Mouse (Mus musculus) adrenal gland, postnatal 4 days (tissue): ENCODE data around the gene Cnn3. TPM values are rescaled to one million over a fixed set of nuclear protein-coding genes. Genes with fewer than 3 reads are reported as not detected.

Experiments used
- DNase-seq, 2 experiments: peaks; one replicate each; pipeline ENCODE4 v3.0.0; 2021 to 2022; ENCODE audit warnings: low spot score in 2 of 2, mixed read lengths in 2 of 2
- total RNA-seq, 2 experiments: library from RNA; stranded (reverse); gene quantifications; 2 replicates each; pipeline ENCODE4 v1.2.3; 2021

Cnn3 gene
- total RNA-seq, 2 experiments from 2014 or later, result 191 to 207 TPM

DNA sequence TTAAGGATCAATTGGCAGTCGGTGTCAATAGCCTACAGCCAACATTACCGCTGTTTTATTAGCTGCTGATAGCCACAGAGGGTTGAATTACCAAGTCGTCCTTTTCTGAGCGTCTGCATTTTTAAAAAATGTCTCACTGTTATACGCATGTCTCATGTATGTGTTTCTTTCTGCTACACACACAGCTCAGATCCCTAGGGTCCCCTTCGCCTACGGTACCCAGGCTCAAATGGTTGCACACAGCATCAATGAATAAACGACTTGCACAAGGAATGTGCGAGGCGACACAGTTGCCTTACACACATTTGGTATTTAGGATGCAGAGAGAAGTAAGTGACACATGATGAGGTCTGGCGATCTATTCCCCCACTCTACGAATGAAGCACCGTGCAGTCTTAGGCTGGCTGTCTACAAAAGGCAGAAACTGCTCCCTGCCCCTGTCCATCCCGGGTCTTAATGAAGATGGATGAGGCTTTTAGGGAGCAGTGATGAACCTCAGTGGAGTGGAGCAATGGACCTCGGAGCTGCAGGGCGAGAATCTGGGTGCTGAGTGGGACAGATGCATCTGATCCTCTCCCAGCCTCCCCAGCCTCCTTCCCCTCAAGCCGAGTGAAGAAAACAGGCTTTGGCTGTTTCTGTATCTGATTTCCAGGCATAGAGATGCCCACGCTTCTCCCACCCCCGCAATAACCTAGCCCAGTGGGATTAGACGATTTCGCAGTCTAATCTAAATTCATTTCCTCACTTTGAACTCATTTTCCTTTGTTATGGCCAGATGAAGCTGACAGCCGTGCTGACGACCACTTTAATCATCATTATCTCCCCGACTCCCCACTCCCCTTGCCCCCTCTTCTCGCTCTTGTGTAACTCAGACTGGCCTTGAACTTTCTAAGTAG is 57.2 kb downstream of the Cnn3 start:
- no peak for DNase-seq

- DNase-seq, result no peak
Observed at GRCm38 (mm10) chr3:121485201-121485600, 58.9 kb downstream of the Cnn3 start.

- DNase-seq, result no peak
Observed at GRCm38 (mm10) chr3:121489462-121490118, 63.3 kb downstream of the Cnn3 start.

DNA sequence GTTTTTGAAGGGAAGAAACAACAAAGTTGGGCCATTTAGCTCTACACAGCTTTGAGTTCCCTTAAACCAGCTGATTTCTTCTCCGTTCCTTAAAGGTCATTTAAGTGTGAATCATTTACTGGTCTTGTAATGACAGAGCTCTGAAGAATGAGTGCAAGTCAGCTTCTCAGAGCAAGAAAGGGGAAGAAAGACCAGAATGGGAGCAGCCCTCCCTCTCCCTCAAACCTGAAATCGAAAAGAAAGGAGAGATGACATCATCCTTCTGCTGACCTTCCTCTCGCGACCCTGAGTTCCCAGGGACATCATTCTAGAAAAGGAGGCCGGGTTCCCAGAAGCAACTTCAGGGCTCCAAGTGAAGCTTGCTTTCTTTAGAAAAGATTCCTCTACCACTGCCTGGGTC is 64.6 kb downstream of the Cnn3 start:
- DNase-seq, result no peak

GRCm38 (mm10) chr3:121492026-121492425 is 65.7 kb downstream of the Cnn3 start:
- no peak for DNase-seq

- no peak for DNase-seq
Observed at GRCm38 (mm10) chr3:121493997-121494421, 67.7 kb downstream of the Cnn3 start.

DNA sequence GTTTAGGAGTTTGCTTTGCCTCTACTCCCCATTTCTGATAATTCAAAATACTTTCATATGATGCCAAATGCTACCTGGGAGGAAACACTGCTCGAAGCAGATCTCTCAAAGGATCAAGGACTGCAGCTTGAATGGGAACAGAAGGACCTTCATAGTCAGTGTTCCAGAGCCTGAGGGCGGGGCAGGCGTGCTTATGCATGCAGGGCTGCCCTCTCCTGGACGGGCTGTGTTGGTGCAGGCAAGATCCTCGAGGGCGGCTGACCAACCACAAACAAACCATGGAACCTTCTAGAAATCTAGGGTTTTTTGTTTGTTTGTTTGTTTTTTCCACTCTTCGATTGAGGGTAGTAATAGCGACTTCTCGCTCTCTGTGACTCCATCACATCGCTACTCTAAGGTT is 73.9 kb downstream of the Cnn3 start:
- DNase-seq, result peak; percentile 44 to 62

DNA sequence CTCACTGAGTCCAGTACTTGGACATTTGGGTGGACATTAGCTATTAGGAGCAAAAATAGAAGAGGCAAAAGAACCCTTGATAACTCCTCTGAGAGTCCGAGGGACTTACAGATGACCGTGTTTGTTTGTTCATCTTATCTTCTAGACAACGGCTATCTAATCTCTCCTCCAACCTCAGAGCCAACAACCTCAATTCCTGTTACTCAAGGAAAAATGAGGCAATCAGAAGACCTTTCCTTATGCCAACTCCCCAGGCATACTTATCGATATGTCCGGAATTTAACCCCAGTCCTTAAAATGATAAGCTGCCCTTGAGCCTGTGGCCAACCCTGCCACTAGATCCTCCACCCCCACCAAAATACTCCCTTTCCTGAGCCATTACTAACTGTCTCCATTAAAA is 74.4 kb downstream of the Cnn3 start:
- DNase-seq, result no peak

- no peak for DNase-seq
Observed at GRCm38 (mm10) chr3:121504927-121505487, 78.7 kb downstream of the Cnn3 start.

- no peak for DNase-seq
Observed at GRCm38 (mm10) chr3:121506175-121506574, 79.9 kb downstream of the Cnn3 start.

DNA sequence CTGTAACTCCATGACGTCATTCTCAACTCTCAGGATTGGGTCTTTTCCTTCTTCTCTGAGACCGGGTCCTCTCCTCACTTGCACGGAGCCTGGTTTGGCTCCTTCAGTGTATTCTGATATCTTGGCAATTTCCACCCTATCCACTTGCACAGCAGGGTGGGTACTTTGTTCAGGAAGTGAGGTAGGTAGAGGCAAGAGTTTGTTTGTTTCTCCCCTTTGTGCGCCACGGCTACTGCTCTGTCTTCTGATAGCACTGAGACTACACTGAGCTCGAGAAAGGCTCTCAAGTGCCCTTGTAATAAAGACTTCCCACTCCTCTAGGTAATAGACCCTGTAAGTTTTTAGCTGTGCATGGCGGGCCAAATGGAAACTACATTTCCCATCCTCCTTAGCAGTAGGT is 80.5 kb downstream of the Cnn3 start:
- no peak for DNase-seq

DNA sequence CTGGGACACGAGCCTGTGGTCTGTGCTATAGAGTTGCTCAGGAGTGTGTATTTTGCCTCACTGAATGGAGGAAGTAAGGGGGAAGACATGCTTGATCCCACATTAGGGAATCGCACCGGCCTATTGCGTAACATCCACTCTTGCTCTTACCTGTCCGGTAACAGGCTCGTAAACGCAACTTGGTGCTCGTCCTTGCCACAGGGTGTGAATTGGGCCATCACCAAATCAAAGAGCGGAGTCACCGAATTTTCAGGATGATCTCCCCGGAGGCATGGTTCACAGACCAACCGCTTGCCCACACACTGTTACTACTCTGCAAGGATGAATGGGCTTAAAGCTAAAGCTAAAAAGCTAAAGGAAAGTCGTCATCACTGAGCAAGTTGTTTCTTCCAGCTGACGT is 81.4 kb downstream of the Cnn3 start:
- no peak for DNase-seq

Other genes starting within 250 kb of the Cnn3 start
- gene Tmem56, start 143.4 kb upstream of the Cnn3 start, total RNA-seq, result 10 to 100 TPM; 19.4 to 22.0 TPM
- gene Alg14, start 134.7 kb upstream of the Cnn3 start, total RNA-seq, result 10 to 100 TPM; 27.6 to 31.0 TPM
- gene Slc44a3, start 105.9 kb downstream of the Cnn3 start, total RNA-seq, result 10 to 100 TPM; 14.8 to 21.0 TPM
- gene 4930432M17Rik, start 244.3 kb downstream of the Cnn3 start, total RNA-seq, result not detected